Mouse (Mus musculus) cerebellum, adult 2 months (tissue): ENCODE measurements around the gene Ndufb10.

Experiments
- CTCF ChIP-seq: fragments of 200-500 bp; IDR thresholded peaks from 2 replicates; pipeline ENCODE4 v1.5.1; 2011; ENCODE audit warnings: low read depth, mild to moderate bottlenecking, control low read depth, low read length, moderate library complexity, borderline replicate concordance; ENCODE audit not compliant: insufficient read depth
- POLR2A ChIP-seq: fragments of 200-500 bp; IDR thresholded peaks from 2 replicates; pipeline ENCODE4 v1.6.1; 2011; ENCODE audit warnings: low read length, control low read depth, borderline replicate concordance; ENCODE audit not compliant: insufficient read depth

- no peak for TF ChIP-seq POLR2A
- TF ChIP-seq CTCF = no peak
Measured at GRCm38 (mm10) chr17:24699473-24699872, 24.8 kb downstream of the Ndufb10 start.
